Mouse (Mus musculus): ENCODE measurements at regions not wholly inside any gene's neighbourhood (a gene's known extent, or its start where the extent isn't known, plus 50 kb on each side); places are given as distances from the start of the nearest gene placed in this dataset.

GRCm38 (mm10) chr15:93977494-93977893 is 381.8 kb upstream of the Prickle1 start:
- TF ChIP-seq GATA1 (IDR thresholded peaks at IDR 0.05; ENCODE audit: borderline replicate concordance, low read length): no peak
- TF ChIP-seq FLI1 (IDR thresholded peaks at IDR 0.05; ENCODE audit: low read length): no peak
